Mouse (Mus musculus) C2C12 (cell line): Measurements from ENCODE around the gene Enah. TPM values are rescaled to one million over a fixed set of nuclear protein-coding genes. Genes with fewer than 3 reads are reported as not detected.

Experiments used
- H3K27me3 ChIP-seq: one replicate; pipeline ENCODE4 v1.6.1; 2011; ENCODE audit not compliant: control insufficient read depth, insufficient read depth, insufficient read length
- H3K36me3 ChIP-seq: one replicate; pipeline ENCODE4 v1.6.1; 2011; ENCODE audit not compliant: control insufficient read depth, insufficient read depth
- H3K4me3 ChIP-seq: one replicate; pipeline ENCODE4 v1.5.1; 2011; ENCODE audit warnings: mild to moderate bottlenecking, control low read depth; ENCODE audit not compliant: poor library complexity, insufficient read depth, severe bottlenecking
- H3K79me2 ChIP-seq: one replicate; pipeline ENCODE4 v1.6.1; 2011; ENCODE audit not compliant: control insufficient read depth, insufficient read depth
- H3K79me3 ChIP-seq: one replicate; pipeline ENCODE4 v1.6.1; 2011; ENCODE audit warnings: low read depth, control low read depth
- H3ac ChIP-seq: one replicate; pipeline ENCODE3; 2011; ENCODE audit warnings: low read depth; ENCODE audit not compliant: control insufficient read depth, insufficient read length
- CEBPB ChIP-seq: IDR thresholded peaks from one replicate; pipeline ENCODE4 v1.6.1; 2011; ENCODE audit warnings: low read depth, mild to moderate bottlenecking, control low read depth, moderate library complexity
- CTCF ChIP-seq: IDR thresholded peaks from one replicate; pipeline ENCODE4 v1.5.1; 2011; ENCODE audit not compliant: control insufficient read depth, insufficient read depth, insufficient read length
- FOSL1 ChIP-seq: IDR thresholded peaks from one replicate; pipeline ENCODE4 v1.8.0; 2011; ENCODE audit warnings: mild to moderate bottlenecking, low read length; ENCODE audit not compliant: poor library complexity, insufficient read depth, severe bottlenecking
- MAX ChIP-seq: IDR thresholded peaks from one replicate; pipeline ENCODE4 v1.6.1; 2011; ENCODE audit warnings: mild to moderate bottlenecking, control low read depth
- MYOD1 ChIP-seq: IDR thresholded peaks from one replicate; pipeline ENCODE4 v1.6.1; 2011; ENCODE audit warnings: low read depth; ENCODE audit not compliant: control insufficient read depth, insufficient read length
- MYOG ChIP-seq: IDR thresholded peaks from one replicate; pipeline ENCODE4 v1.6.1; 2011; ENCODE audit not compliant: control insufficient read depth, insufficient read length; ENCODE audit errors: extremely low read depth
- USF1 ChIP-seq: IDR thresholded peaks from one replicate; pipeline ENCODE4 v1.6.1; 2011; ENCODE audit warnings: low read depth, mild to moderate bottlenecking, control low read depth, moderate library complexity
- polyA plus RNA-seq: library from polyadenylated mRNA; unstranded; fragments of >200 nt; fragmentation: generic; extraction: Trizol; gene quantifications from one replicate; pipeline ENCODE4 v1.2.1, GENCODE M21; 2012; ENCODE audit warnings: missing spikeins

Enah gene
- polyA plus RNA-seq, 1 experiment: 12.7 TPM

- no peaks in the 10 kb centered on the region for H3K79me2 ChIP-seq
- no peak overlapping the region for H3K4me3 ChIP-seq
- TF ChIP-seq CEBPB (no peak), MAX (no peak), MYOD1 (no peak), USF1 (no peak)
- H3K27me3 ChIP-seq: no peaks in the 10 kb centered on the region
- no peaks in the 10 kb centered on the region for H3K79me3 ChIP-seq
- H3ac ChIP-seq: no peak overlapping the region
- H3K36me3 ChIP-seq: no peaks in the 10 kb centered on the region
Measured at GRCm38 (mm10) chr1:181988367-181988766, 31.4 kb downstream of the Enah start.

GRCm38 (mm10) chr1:181987226-181987625 is 32.6 kb downstream of the Enah start:
- Histone ChIP-seq H3ac (no peak overlapping the region), H3K27me3 (no peaks in the 10 kb centered on the region)

GRCm38 (mm10) chr1:181985880-181986279 is 33.9 kb downstream of the Enah start:
- Histone ChIP-seq H3K4me3 (no peak overlapping the region), H3K79me3 (no peaks in the 10 kb centered on the region), H3K27me3 (no peaks in the 10 kb centered on the region), H3ac (no peak overlapping the region), H3K36me3 (no peaks in the 10 kb centered on the region), H3K79me2 (no peaks in the 10 kb centered on the region)
- no peak for TF ChIP-seq MAX
- TF ChIP-seq USF1: no peak
- TF ChIP-seq CEBPB: no peak
- no peak for TF ChIP-seq MYOD1
- no peak for TF ChIP-seq MYOG
- no peak for TF ChIP-seq CTCF
- no peak for TF ChIP-seq FOSL1

More at GRCm38 (mm10) chr1:181987226-181987625, 32.6 kb downstream of the Enah start:
- TF ChIP-seq CEBPB: no peak
- no peaks in the 10 kb centered on the region for H3K79me3 ChIP-seq
- no peak overlapping the region for H3K4me3 ChIP-seq
- H3K36me3 ChIP-seq: no peaks in the 10 kb centered on the region
- no peaks in the 10 kb centered on the region for H3K79me2 ChIP-seq

GRCm38 (mm10) chr1:181984811-181985210 is 35.0 kb downstream of the Enah start:
- no peak overlapping the region for H3ac ChIP-seq
- no peak overlapping the region for H3K4me3 ChIP-seq
- H3K79me2 ChIP-seq: no peaks in the 10 kb centered on the region
- TF ChIP-seq FOSL1: no peak
- no peak for TF ChIP-seq USF1
- TF ChIP-seq MAX: no peak
- no peak for TF ChIP-seq MYOD1
- no peak for TF ChIP-seq CTCF
- TF ChIP-seq CEBPB: no peak
- TF ChIP-seq MYOG: no peak
- H3K27me3 ChIP-seq: no peaks in the 10 kb centered on the region
- no peaks in the 10 kb centered on the region for H3K36me3 ChIP-seq
- no peaks in the 10 kb centered on the region for H3K79me3 ChIP-seq

GRCm38 (mm10) chr1:181980017-181980719 is 39.6 kb downstream of the Enah start:
- no peaks in the 10 kb centered on the region for H3K79me2 ChIP-seq
- no peaks in the 10 kb centered on the region for H3K79me3 ChIP-seq
- H3K4me3 ChIP-seq: no peak overlapping the region
- H3K27me3 ChIP-seq: no peaks in the 10 kb centered on the region
- no peaks in the 10 kb centered on the region for H3K36me3 ChIP-seq
- TF ChIP-seq FOSL1 (no peak), MYOG (no peak), USF1 (no peak), MAX (no peak), MYOD1 (no peak), CEBPB (no peak), CTCF (no peak)
- no peak overlapping the region for H3ac ChIP-seq

GRCm38 (mm10) chr1:181975510-181975909 is 44.3 kb downstream of the Enah start:
- H3ac ChIP-seq: no peak overlapping the region
- H3K27me3 ChIP-seq: no peaks in the 10 kb centered on the region
- no peak overlapping the region for H3K4me3 ChIP-seq
- no peaks in the 10 kb centered on the region for H3K79me2 ChIP-seq
- no peaks in the 10 kb centered on the region for H3K36me3 ChIP-seq
- TF ChIP-seq MYOG: no peak
- no peak for TF ChIP-seq USF1
- TF ChIP-seq MAX: no peak
- TF ChIP-seq CTCF: no peak
- TF ChIP-seq MYOD1: no peak
- TF ChIP-seq CEBPB: no peak
- no peak for TF ChIP-seq FOSL1
- H3K79me3 ChIP-seq: no peaks in the 10 kb centered on the region

- Histone ChIP-seq H3K27me3 (no peaks in the 10 kb centered on the region), H3K4me3 (no peak overlapping the region), H3K36me3 (no peaks in the 10 kb centered on the region), H3ac (no peak overlapping the region), H3K79me2 (no peaks in the 10 kb centered on the region), H3K79me3 (no peaks in the 10 kb centered on the region)
- no peak for TF ChIP-seq MYOD1
- TF ChIP-seq FOSL1: no peak
- no peak for TF ChIP-seq USF1
- no peak for TF ChIP-seq MYOG
- no peak for TF ChIP-seq MAX
- no peak for TF ChIP-seq CTCF
- TF ChIP-seq CEBPB: no peak
Measured at GRCm38 (mm10) chr1:181974897-181975296, 44.9 kb downstream of the Enah start.
